14 mouse cellular contexts compared by ENCODE assay signal in genomic region chr14:120578352-120579080, GRCm38 (mm10).
DNase-seq lines count a peak whose midpoint lies in the region; ATAC-seq and TF ChIP-seq lines count a peak whose summit lies in the region.
"Had no signal": no experiment of that assay in that cellular context is flagged by ENCODE, and none has a peak within 500 bp of the region (broad histone marks: within the 10 kb centered on the region; RNA-seq: fewer than 3 reads in every experiment).

No protein-coding gene starts in this region.

- H3K36me3 ChIP-seq in forebrain, postnatal 0 days (ENCODE audit: insufficient read depth): no peaks in the 10 kb centered on the region
- H3K36me3 ChIP-seq: lung, embryonic 15.5 days had no signal

- no peak for TF ChIP-seq CTCF in forebrain, postnatal 0 days (IDR thresholded peaks at IDR 0.05; ENCODE audit: low read depth)

- H3K9ac ChIP-seq in forebrain, postnatal 0 days: no peak overlapping the region
- H3K9ac ChIP-seq: lung, embryonic 15.5 days had no signal

- no peaks in the 10 kb centered on the region for H3K9me3 ChIP-seq in forebrain, postnatal 0 days (ENCODE audit: low read length)
- H3K9me3 ChIP-seq: lung, embryonic 15.5 days had no signal

- WGBS in forebrain, postnatal 0 days: 57% methylated on average over 11 of the region's 11 CpGs

- DNase-seq in brain, adult 2 months (ENCODE audit: low read depth, low spot score): peak; percentile 71
- DNase-seq in forebrain, postnatal 0 days: peak; percentile 87
- DNase-seq in layer of hippocampus, adult 9-11 months: peak; percentile 63
- DNase-seq in right cerebral cortex, adult 18-20 months: peak; percentile 30
- no peak for DNase-seq in urinary bladder, postnatal 14 days (ENCODE audit: low spot score)
- no peak for DNase-seq in lung, postnatal 10 days
- no peak for DNase-seq in spleen, postnatal 10 days (ENCODE audit: low spot score in 2 of 2)
- DNase-seq: cerebellum, adult 2 months; embryo, embryonic 11 days; heart, adult 18-20 months; kidney, postnatal 10 days; spleen, adult 18-20 months; thymus, adult 2 months had no signal

- ATAC-seq in forebrain, postnatal 0 days: peak; percentile 94

- no peak overlapping the region for H3K4me3 ChIP-seq in forebrain, postnatal 0 days (ENCODE audit: low read depth, low read length)
- H3K4me3 ChIP-seq: lung, embryonic 15.5 days had no signal

- no peaks in the 10 kb centered on the region for H3K27me3 ChIP-seq in forebrain, postnatal 0 days (ENCODE audit: insufficient read depth, low read length)
- H3K27me3 ChIP-seq: lung, embryonic 15.5 days had no signal

- H3K4me2 ChIP-seq in forebrain, postnatal 0 days (ENCODE audit: low read depth): no peak overlapping the region
- H3K4me2 ChIP-seq: lung, embryonic 15.5 days had no signal

- H3K27ac ChIP-seq in forebrain, postnatal 0 days (ENCODE audit: low read depth, low read length): peak overlapping the region; percentile 69
- H3K27ac ChIP-seq: lung, embryonic 15.5 days had no signal

- no peaks in the 10 kb centered on the region for H3K4me1 ChIP-seq in forebrain, postnatal 0 days (ENCODE audit: insufficient read depth)
- H3K4me1 ChIP-seq: lung, embryonic 15.5 days had no signal

Comparison
In these comparisons a context has a peak if more than half of its experiments do, and no peak if none do; other contexts are left out.
1. DNase-seq: peak in brain, adult 2 months (single experiment), forebrain, postnatal 0 days (single experiment), layer of hippocampus, adult 9-11 months (single experiment) and right cerebral cortex, adult 18-20 months (single experiment); none in urinary bladder, postnatal 14 days (single experiment), lung, postnatal 10 days (single experiment) and spleen, postnatal 10 days (0 of 2).